Mouse (Mus musculus): Measurements from ENCODE around the gene Obscn. TPM values are rescaled to one million over a fixed set of nuclear protein-coding genes. Genes with fewer than 3 reads are reported as not detected.

Gene Obscn
- total RNA-seq (2021) = 1 to 10 TPM; 1.5 to 2.4 TPM
- long read RNA-seq, experiment 1, partial matches to known transcripts = 1 of 3 reads
- long read RNA-seq, experiment 1, other reads (novel, unspliced or antisense) = 2 of 3 reads
- long read RNA-seq, experiment 2, partial matches to known transcripts = 0 of 5 reads
- long read RNA-seq, experiment 2, other reads (novel, unspliced or antisense) = 5 of 5 reads

- peak; percentile 7 to 26 for DNase-seq (ENCODE audit: low spot score in 2 of 2)
These were observed at the start of gene Obscn for GRCm38 (mm10) chr11:59135904-59136452. Gene Obscn (minus strand): TSS chr11:59136402.

- DNase-seq (ENCODE audit: low spot score in 2 of 2) = no peak
These were observed 49.3 kb upstream of the Obscn start for GRCm38 (mm10) chr11:59185490-59185889.

- peak; percentile 57 to 62 for DNase-seq (ENCODE audit: low spot score in 2 of 2)
These were observed 47.6 kb upstream of the Obscn start for GRCm38 (mm10) chr11:59183821-59184220.

- DNase-seq (ENCODE audit: low spot score in 2 of 2) = peak in 1 of 2 experiments; percentile 23
These were observed 46.7 kb upstream of the Obscn start, which contains the start of gene Gjc2 for GRCm38 (mm10) chr11:59182864-59183331. Gene Gjc2 (minus strand): TSS chr11:59183213.

- DNase-seq (ENCODE audit: low spot score in 2 of 2) = no peak
These were observed 40.7 kb upstream of the Obscn start for GRCm38 (mm10) chr11:59176921-59177320.

GRCm38 (mm10) chr11:59176475-59176874, 40.3 kb upstream of the Obscn start:
- no peak for DNase-seq (ENCODE audit: low spot score in 2 of 2)

GRCm38 (mm10) chr11:59174189-59174838, 38.1 kb upstream of the Obscn start:
- no peak for DNase-seq (ENCODE audit: low spot score in 2 of 2)

GRCm38 (mm10) chr11:59170549-59170948, 34.3 kb upstream of the Obscn start:
- no peak for DNase-seq (ENCODE audit: low spot score in 2 of 2)

GRCm38 (mm10) chr11:59169807-59170206, 33.6 kb upstream of the Obscn start:
- DNase-seq (ENCODE audit: low spot score in 2 of 2) = no peak

GRCm38 (mm10) chr11:59165616-59166241, 29.5 kb upstream of the Obscn start:
- DNase-seq (ENCODE audit: low spot score in 2 of 2) = no peak

GRCm38 (mm10) chr11:59164384-59164783, 28.2 kb upstream of the Obscn start:
- no peak for DNase-seq (ENCODE audit: low spot score in 2 of 2)

- peak; percentile 98 for DNase-seq (ENCODE audit: low spot score in 2 of 2)
These were observed 27.3 kb upstream of the Obscn start, which contains the start of gene Iba57 for GRCm38 (mm10) chr11:59163255-59164236. Gene Iba57 (minus strand): TSS chr11:59163739.

GRCm38 (mm10) chr11:59162443-59163254, 26.4 kb upstream of the Obscn start:
- no peak for DNase-seq (ENCODE audit: low spot score in 2 of 2)

- DNase-seq (ENCODE audit: low spot score in 2 of 2) = no peak
These were observed 25.2 kb upstream of the Obscn start for GRCm38 (mm10) chr11:59161398-59161797.

- DNase-seq (ENCODE audit: low spot score in 2 of 2) = no peak
These were observed 23.4 kb upstream of the Obscn start for GRCm38 (mm10) chr11:59159558-59159957.

GRCm38 (mm10) chr11:59159099-59159498, 22.9 kb upstream of the Obscn start:
- DNase-seq (ENCODE audit: low spot score in 2 of 2) = no peak

- no peak for DNase-seq (ENCODE audit: low spot score in 2 of 2)
These were observed 19.7 kb upstream of the Obscn start for GRCm38 (mm10) chr11:59155900-59156299.

GRCm38 (mm10) chr11:59154220-59154619, 18.0 kb upstream of the Obscn start:
- no peak for DNase-seq (ENCODE audit: low spot score in 2 of 2)

- DNase-seq (ENCODE audit: low spot score in 2 of 2) = no peak
These were observed 15.5 kb upstream of the Obscn start for GRCm38 (mm10) chr11:59151729-59152128.

- DNase-seq (ENCODE audit: low spot score in 2 of 2) = no peak
These were observed 13.1 kb upstream of the Obscn start for GRCm38 (mm10) chr11:59149302-59149701.

Measured in left cerebral cortex, adult 18-20 months (tissue).